Mouse (Mus musculus) adrenal gland, adult 2 months (tissue): ENCODE measurements around the gene Elovl7. TPM values are rescaled to one million over a fixed set of nuclear protein-coding genes. Genes with fewer than 3 reads are reported as not detected.

Experiments
- DNase-seq: peaks from one replicate; pipeline ENCODE4 v3.0.0; 2021
- polyA plus RNA-seq: library from polyadenylated mRNA; depleted of rRNA; stranded (reverse); fragments of >200 nt; gene quantifications from 2 replicates; pipeline ENCODE4 v1.2.3, GENCODE M21; 2012; rRNA removed
- total RNA-seq, 2 experiments: library from RNA; stranded (reverse); gene quantifications; 2 replicates each; pipeline ENCODE4 v1.2.3; 2021

The Elovl7 gene
- total and polyA plus RNA-seq, 3 experiments, result 0.31 to 3.4 (median 2.7) TPM

DNA sequence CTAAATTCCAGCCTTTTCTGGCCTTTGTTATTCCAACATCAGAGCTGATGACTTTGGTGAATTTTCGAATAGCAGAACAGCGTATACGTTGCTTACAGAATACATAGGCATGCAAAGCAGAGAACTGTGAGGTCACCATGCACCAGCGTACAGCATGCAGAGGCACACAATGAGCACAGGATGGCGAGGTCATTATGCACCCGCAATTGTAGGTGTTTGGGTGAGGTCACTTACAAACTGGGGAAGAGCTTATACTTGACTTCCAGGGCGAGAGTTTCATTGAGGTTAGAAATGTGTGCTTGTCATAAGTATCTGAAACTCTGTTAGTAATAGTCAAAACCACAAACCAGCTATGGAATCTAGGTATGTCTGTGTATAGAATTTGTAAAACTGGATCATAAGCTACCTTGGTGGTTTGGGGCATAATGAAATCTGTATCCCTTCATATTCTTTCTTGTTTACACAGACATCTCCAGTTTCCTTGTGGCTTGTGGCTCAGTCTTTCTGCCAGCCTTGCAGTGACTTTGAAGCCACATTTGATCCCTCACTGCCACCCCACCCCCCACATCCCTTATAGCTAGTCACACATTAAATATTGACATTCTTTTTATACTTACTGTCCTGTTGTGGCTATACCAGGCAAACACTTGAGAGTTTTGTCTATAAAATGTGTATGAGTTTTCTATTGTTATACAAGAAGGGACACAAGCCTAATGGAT, 88.9 kb downstream of the Elovl7 start:
- DNase-seq, result no peak

GRCm38 (mm10) chr13:108303841-108304240, 89.6 kb downstream of the Elovl7 start:
- no peak for DNase-seq

- no peak for DNase-seq
Measured at GRCm38 (mm10) chr13:108304680-108305079, 90.5 kb downstream of the Elovl7 start.

DNA sequence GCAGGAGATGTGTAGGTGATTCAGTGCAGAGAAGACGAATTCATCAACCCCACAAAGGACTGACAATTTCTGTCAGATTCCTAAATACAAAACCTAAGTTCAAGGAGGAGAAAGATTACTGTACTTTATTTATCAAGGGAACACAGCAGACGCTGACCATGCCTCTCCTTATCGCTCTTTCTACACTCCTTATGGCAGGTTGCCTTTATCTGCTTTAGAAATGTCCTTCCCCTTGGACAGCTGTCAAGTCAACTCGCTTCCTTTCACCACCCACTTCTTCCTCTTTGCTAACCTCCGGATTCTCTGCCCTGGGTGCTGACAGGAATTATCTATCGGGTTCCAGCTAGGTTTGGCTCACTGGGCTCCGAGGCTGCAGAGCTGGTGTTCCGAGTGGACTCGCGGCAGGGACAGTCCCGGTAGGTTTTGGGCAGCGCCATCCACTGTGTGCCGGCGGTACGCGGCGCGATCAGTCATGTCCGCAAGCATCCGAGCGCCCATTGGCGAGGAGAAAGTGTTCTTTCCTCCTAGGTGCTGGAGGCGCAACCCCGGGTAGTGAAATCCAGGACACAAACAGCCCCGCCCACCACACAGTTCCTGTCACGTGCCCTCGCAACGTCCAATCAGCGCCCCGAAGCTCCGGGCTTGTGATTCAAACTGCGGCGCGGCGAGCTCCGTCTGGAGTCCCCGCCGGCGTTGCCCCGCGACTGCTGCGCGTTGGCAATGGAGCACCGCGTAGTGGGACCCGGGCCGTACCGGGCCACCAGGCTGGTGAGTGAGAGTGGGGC, 101.7 kb downstream of the Elovl7 start, which contains the start of gene Depdc1b:
Depdc1b (plus strand) TSS at position 631 of the 785 bp plus-strand sequence.
- DNase-seq, result peak; percentile 97

GRCm38 (mm10) chr13:108316487-108316903, 102.3 kb downstream of the Elovl7 start:
- no peak for DNase-seq

DNA sequence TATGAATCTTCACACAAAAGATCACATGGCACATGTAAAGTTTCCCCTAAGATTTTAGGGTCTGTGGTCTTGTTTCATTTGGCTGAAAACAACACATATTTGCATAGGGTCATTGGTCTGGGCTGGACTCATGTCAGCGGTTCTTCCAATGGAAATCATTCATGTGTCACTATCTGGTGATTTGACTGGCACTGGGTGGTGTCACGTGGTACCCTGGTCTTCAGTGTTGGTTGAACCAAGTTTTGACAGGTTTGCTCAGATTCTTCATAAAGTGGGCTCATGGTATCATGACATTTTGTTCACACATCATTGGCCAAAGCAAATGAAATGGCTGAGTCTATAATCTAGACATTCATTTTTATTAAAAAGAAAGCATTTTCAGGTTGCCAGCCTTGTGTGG, 103.2 kb downstream of the Elovl7 start:
- DNase-seq, result no peak

- no peak for DNase-seq
Measured at GRCm38 (mm10) chr13:108319028-108319427, 104.8 kb downstream of the Elovl7 start.

GRCm38 (mm10) chr13:108320216-108320615, 106.0 kb downstream of the Elovl7 start:
- DNase-seq, result no peak

DNA sequence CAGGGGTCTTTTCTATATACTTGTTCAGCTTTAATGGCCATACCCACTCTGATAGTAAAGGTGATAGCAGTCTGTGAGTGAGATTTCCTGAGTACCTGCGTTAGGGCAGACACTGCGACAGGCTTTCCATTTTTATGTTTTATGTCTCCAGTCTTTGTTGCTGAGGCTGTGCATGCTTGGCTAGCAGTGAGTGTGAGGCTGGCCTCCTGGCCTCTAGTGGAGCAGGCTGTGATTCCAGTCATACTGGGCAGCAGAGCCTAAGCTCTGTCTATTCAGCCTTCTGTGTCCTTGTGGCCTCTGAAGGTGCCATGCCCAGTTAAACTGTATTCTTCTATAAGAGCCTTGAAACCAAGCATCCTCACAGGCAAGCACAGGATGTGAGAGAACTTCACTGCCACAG, 108.3 kb downstream of the Elovl7 start:
- DNase-seq, result no peak

DNA sequence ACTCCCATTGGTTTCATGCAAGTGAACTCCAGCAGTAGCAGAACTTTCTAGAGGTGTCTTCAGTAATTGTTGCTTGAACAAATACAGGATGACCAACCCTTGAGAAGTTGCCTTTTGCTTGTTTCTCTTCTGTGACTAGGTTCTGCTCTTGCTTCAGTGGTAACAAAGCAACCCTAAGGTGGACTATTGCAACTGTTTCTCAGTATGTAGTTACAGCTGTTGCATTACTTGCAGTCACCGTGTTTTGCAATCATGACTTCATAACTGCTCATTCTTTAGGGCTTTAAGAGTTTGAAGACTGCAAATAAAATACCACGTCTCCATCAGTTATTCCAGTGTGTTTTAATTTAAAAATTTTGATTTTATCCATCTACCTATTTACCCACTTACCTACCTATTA, 109.1 kb downstream of the Elovl7 start:
- DNase-seq, result no peak

GRCm38 (mm10) chr13:108323866-108324829, 109.9 kb downstream of the Elovl7 start:
- DNase-seq, result no peak

DNA sequence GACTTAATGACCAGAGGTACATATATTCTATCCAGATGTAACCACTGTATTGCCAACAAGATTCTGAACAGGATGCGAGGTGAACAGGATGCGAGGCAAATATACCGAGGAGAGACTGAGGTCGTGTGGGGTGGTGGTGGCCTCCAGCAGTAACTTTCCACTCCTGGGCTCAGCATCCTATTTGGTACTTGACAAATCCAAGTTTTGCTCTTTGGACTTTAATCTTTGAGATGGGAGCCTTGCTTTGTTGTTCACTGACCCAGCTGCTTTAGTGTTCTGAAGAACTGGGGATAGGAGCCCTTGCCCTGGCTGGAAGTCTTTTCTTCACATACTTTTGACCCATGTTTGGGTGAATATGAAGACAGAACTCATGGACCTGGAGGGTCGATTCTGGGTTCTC, 111.7 kb downstream of the Elovl7 start:
- DNase-seq, result no peak

GRCm38 (mm10) chr13:108326351-108326750, 112.1 kb downstream of the Elovl7 start:
- DNase-seq, result no peak

DNA sequence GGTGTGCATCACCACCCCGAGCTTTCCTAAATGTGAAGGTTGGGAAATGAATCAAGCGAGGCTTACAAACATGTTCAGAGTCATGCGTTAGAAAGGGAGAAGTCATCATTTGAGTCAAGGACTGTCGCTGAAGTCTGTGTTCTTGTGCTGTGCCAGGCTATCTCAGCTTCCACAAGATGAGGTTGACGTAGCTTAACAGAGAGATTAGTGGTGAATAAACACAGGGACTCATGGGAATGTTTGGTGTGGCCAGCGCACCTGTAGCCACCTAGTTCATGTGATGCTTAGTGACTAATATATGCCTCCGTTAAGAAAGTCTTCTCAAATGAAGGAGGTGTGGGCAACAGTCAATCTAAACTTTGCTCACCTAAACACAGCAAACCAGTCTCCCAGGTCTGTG, 112.8 kb downstream of the Elovl7 start:
- no peak for DNase-seq

DNA sequence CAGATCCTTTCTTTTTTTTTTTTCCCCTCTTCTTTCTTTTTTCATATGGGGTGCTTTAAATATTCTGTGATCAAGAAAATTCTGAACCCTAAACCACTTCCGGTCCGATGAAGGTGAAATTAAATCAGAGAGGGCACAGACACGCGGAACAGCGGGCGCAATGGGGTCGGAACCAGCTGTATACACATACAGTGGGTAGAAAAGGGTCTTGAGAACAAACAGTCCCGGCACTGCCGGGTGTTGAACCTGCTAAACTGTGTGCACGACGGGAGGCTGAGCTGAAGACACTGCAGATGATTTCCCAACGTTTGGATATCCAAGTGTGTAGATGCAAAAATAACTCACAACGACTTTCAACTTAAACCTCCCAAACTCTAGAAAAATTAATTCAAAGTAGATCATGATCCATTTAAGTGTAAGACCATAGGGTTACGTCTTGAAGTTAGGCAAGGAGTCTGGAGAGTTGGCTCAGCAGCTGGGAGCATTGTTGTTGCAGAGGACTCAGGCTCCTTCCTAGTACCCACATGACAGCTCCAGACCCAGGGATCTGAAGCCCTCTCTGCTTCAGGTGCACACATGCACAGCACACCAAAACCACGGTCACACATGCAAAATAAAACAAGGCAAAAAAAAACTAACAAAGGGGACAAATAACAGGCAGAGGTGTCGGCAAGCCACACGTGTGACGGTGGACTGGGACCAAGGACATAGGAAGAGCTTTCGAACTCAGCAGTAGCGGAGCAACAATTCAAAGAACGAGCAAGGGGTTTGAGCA, 114.4 kb downstream of the Elovl7 start:
- no peak for DNase-seq

GRCm38 (mm10) chr13:108329693-108330092, 115.5 kb downstream of the Elovl7 start:
- DNase-seq, result no peak

Other genes with a start within 250 kb of the Elovl7 start
- gene Smim15, start 170.0 kb upstream of the Elovl7 start, total RNA-seq, result 10 to 100 TPM; 38.7 to 39.3 TPM
- 1.00 and 1.0 TPM in 2 replicates for gene Smim15, start 170.0 kb upstream of the Elovl7 start, polyA plus RNA-seq
- 10 to 100 TPM; 31.2 to 35.6 TPM for gene Ndufaf2, start 55.8 kb upstream of the Elovl7 start, total RNA-seq
- gene Ndufaf2, start 55.8 kb upstream of the Elovl7 start, polyA plus RNA-seq, result 2.4 and 3.7 TPM in 2 replicates
- gene Ercc8, start 55.7 kb upstream of the Elovl7 start, total RNA-seq, result 1 to 10 TPM; 8.4 to 9.2 TPM
- gene Ercc8, start 55.7 kb upstream of the Elovl7 start, polyA plus RNA-seq, result 2.4 and 3.4 TPM in 2 replicates
- under 1 TPM; 0.46 to 0.83 TPM for gene Depdc1b, start 101.9 kb downstream of the Elovl7 start, total RNA-seq
- 0.08 TPM in 1 of 2 replicates, not detected in the other for gene Depdc1b, start 101.9 kb downstream of the Elovl7 start, polyA plus RNA-seq
- 10 to 100 TPM; 38.5 to 71.4 TPM for gene Pde4d, start 235.5 kb downstream of the Elovl7 start, total RNA-seq
- 3.6 and 4.9 TPM in 2 replicates for gene Pde4d, start 235.5 kb downstream of the Elovl7 start, polyA plus RNA-seq